In the genomic region with DNA sequence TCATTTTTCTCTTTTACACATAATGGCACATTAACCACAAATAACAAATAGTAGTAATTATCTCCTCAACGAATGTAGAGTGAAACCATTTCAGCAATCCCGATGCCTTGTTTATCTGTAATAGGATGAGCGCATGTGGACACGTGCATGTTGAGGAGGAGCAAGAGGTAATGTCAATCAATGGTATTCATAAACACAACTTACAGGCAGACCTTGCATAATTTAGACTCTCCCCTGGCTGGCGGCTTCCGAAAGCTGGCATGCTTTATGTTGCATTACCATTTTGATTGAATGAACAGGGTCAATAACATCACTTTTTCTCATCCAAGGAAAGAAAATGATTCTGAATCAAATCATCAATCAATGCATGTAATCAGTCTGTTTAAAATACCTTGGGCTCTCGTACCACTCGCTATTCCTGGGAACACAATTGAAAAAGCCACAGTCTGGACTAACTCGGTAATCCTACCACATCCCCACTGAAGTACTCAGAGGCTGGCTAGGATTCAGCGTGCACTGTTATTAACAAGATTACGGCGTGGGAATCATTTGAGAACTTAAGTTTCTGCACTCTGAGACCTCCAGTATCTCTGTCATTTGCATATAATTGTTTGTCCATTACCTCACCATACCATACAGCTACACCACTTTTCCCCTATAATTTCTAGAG, we compare ENCODE assay signal across 25 mouse cellular contexts.
DNase-seq lines count a peak whose midpoint lies in the region; ATAC-seq and TF ChIP-seq lines count a peak whose summit lies in the region.
"Had no signal": no experiment of that assay in that cellular context is flagged by ENCODE, and none has a peak within 500 bp of the region (broad histone marks: within the 10 kb centered on the region; RNA-seq: fewer than 3 reads in every experiment).

No protein-coding gene starts in this region.

- no peak overlapping the region for H3K27ac ChIP-seq in forebrain, embryonic 13.5 days
- H3K27ac ChIP-seq in forebrain, embryonic 11.5 days (ENCODE audit: low read depth, low read length) = no peak overlapping the region
- H3K27ac ChIP-seq in midbrain, embryonic 13.5 days = no peak overlapping the region
- H3K27ac ChIP-seq in midbrain, postnatal 0 days (ENCODE audit: low read depth, low read length) = no peak overlapping the region
- no peak overlapping the region for H3K27ac ChIP-seq in forebrain, embryonic 14.5 days (ENCODE audit: low read depth, low read length)
- no peak overlapping the region for H3K27ac ChIP-seq in forebrain, embryonic 16.5 days (ENCODE audit: low read length)
- H3K27ac ChIP-seq: embryonic facial prominence, embryonic 12.5 days; heart, embryonic 13.5 days; hindbrain, embryonic 12.5 days; intestine, embryonic 15.5 days had no signal

- 72% methylated on average over 12 of the region's 12 CpGs for WGBS in forebrain, embryonic 13.5 days
- 84% methylated on average over 12 of the region's 12 CpGs for WGBS in forebrain, embryonic 11.5 days
- 71% methylated on average over 12 of the region's 12 CpGs for WGBS in midbrain, embryonic 13.5 days
- WGBS in midbrain, postnatal 0 days = 72% methylated on average over 12 of the region's 12 CpGs
- WGBS in forebrain, embryonic 14.5 days = 70% methylated on average over 12 of the region's 12 CpGs
- 60% methylated on average over 12 of the region's 12 CpGs for WGBS in forebrain, embryonic 16.5 days

- ATAC-seq in forebrain, embryonic 13.5 days = peak; percentile 81; the same call in 1 of the 2 replicates
- ATAC-seq in forebrain, embryonic 11.5 days (replicated peaks; ENCODE audit: low FRiP score) = no peak
- ATAC-seq in midbrain, embryonic 13.5 days = peak; percentile 65; the same call in 1 of the 2 replicates
- ATAC-seq in midbrain, postnatal 0 days (ENCODE audit: low FRiP score) = no peak
- ATAC-seq in forebrain, embryonic 14.5 days = peak; percentile 85
- ATAC-seq in forebrain, embryonic 16.5 days = peak; percentile 45; the same call in 1 of the 2 replicates
- ATAC-seq: CD4-positive, CD25-positive, alpha-beta regulatory T cell, adult 4 months; hindbrain, embryonic 16.5 days; intestine, embryonic 15.5 days had no signal

- no peak overlapping the region for H3K4me2 ChIP-seq in forebrain, embryonic 13.5 days
- H3K4me2 ChIP-seq in forebrain, embryonic 11.5 days (ENCODE audit: low read depth, low read length, severe bottlenecking) = no peak overlapping the region
- H3K4me2 ChIP-seq in midbrain, embryonic 13.5 days (replicated peaks) = no peak overlapping the region
- H3K4me2 ChIP-seq in midbrain, postnatal 0 days (ENCODE audit: low read depth, low read length, poor library complexity, severe bottlenecking) = no peak overlapping the region
- H3K4me2 ChIP-seq in forebrain, embryonic 14.5 days (ENCODE audit: low read length) = no peak overlapping the region
- H3K4me2 ChIP-seq in forebrain, embryonic 16.5 days (ENCODE audit: low read length) = no peak overlapping the region
- H3K4me2 ChIP-seq: embryonic facial prominence, embryonic 12.5 days; heart, embryonic 13.5 days; hindbrain, embryonic 12.5 days; intestine, embryonic 15.5 days had no signal

- H3K9ac ChIP-seq in forebrain, embryonic 13.5 days = no peak overlapping the region
- no peak overlapping the region for H3K9ac ChIP-seq in forebrain, embryonic 11.5 days (ENCODE audit: low read length)
- no peak overlapping the region for H3K9ac ChIP-seq in midbrain, embryonic 13.5 days (replicated peaks)
- H3K9ac ChIP-seq in midbrain, postnatal 0 days (replicated peaks; ENCODE audit: low read length, poor library complexity, severe bottlenecking) = no peak overlapping the region
- H3K9ac ChIP-seq in forebrain, embryonic 14.5 days (ENCODE audit: low read length) = no peak overlapping the region
- H3K9ac ChIP-seq in forebrain, embryonic 16.5 days (replicated peaks; ENCODE audit: low read depth, low read length) = no peak overlapping the region
- H3K9ac ChIP-seq: embryonic facial prominence, embryonic 12.5 days; heart, embryonic 13.5 days; hindbrain, embryonic 12.5 days; intestine, embryonic 15.5 days had no signal

- H3K9me3 ChIP-seq in forebrain, embryonic 13.5 days (replicated peaks) = no peaks in the 10 kb centered on the region
- H3K9me3 ChIP-seq in forebrain, embryonic 11.5 days (ENCODE audit: control insufficient read depth, low read length) = no peaks in the 10 kb centered on the region
- no peaks in the 10 kb centered on the region for H3K9me3 ChIP-seq in midbrain, embryonic 13.5 days
- no peaks in the 10 kb centered on the region for H3K9me3 ChIP-seq in midbrain, postnatal 0 days (ENCODE audit: low read length)
- H3K9me3 ChIP-seq in forebrain, embryonic 14.5 days (replicated peaks; ENCODE audit: control insufficient read depth, low read length) = no peaks in the 10 kb centered on the region
- no peaks in the 10 kb centered on the region for H3K9me3 ChIP-seq in forebrain, embryonic 16.5 days (ENCODE audit: control insufficient read depth, low read length)
- H3K9me3 ChIP-seq: embryonic facial prominence, embryonic 12.5 days; heart, embryonic 13.5 days; hindbrain, embryonic 12.5 days; intestine, embryonic 15.5 days had no signal

- H3K4me1 ChIP-seq in forebrain, embryonic 13.5 days = no peaks in the 10 kb centered on the region
- no peaks in the 10 kb centered on the region for H3K4me1 ChIP-seq in forebrain, embryonic 11.5 days (replicated peaks; ENCODE audit: control insufficient read depth, insufficient read depth, low read length)
- no peaks in the 10 kb centered on the region for H3K4me1 ChIP-seq in midbrain, embryonic 13.5 days (replicated peaks)
- H3K4me1 ChIP-seq in midbrain, postnatal 0 days (ENCODE audit: insufficient read depth, low read length) = no peaks in the 10 kb centered on the region
- no peaks in the 10 kb centered on the region for H3K4me1 ChIP-seq in forebrain, embryonic 14.5 days (ENCODE audit: control insufficient read depth, insufficient read depth, low read length)
- 0 out of 2 replicates have a peak, but pooled peaks cover 2% of the 10 kb centered on the region for H3K4me1 ChIP-seq in forebrain, embryonic 16.5 days (replicated peaks; ENCODE audit: control insufficient read depth, insufficient read depth, low read length)
- H3K4me1 ChIP-seq: embryonic facial prominence, embryonic 12.5 days; heart, embryonic 13.5 days; hindbrain, embryonic 12.5 days; intestine, embryonic 15.5 days had no signal

- no peak for DNase-seq in forebrain, embryonic 11.5 days (ENCODE audit: low spot score)
- DNase-seq in midbrain, postnatal 0 days (ENCODE audit: low spot score) = no peak
- peak; percentile 31 for DNase-seq in forebrain, embryonic 14.5 days (ENCODE audit: low spot score)
- no peak for DNase-seq in frontal cortex, postnatal 14 days (ENCODE audit: low spot score in 2 of 2)
- DNase-seq in ovary, adult 18-20 months (ENCODE audit: low spot score) = no peak
- DNase-seq: adrenal gland, adult 2 months; adrenal gland, postnatal 25 days; cerebellum, adult 18-20 months; cerebellum, adult 9-10 months; cerebellum, postnatal 14 days; gastrocnemius, postnatal 25 days; heart, adult 18-20 months; heart, postnatal 14 days; heart, postnatal 4 days; kidney, adult 11 months had no signal

- no peak overlapping the region for H3K4me3 ChIP-seq in forebrain, embryonic 13.5 days
- H3K4me3 ChIP-seq in forebrain, embryonic 11.5 days (ENCODE audit: low read depth, low read length) = no peak overlapping the region
- no peak overlapping the region for H3K4me3 ChIP-seq in midbrain, embryonic 13.5 days (replicated peaks)
- H3K4me3 ChIP-seq in midbrain, postnatal 0 days (ENCODE audit: low read depth, low read length) = no peak overlapping the region
- H3K4me3 ChIP-seq in forebrain, embryonic 14.5 days (ENCODE audit: low read depth, low read length) = no peak overlapping the region
- no peak overlapping the region for H3K4me3 ChIP-seq in forebrain, embryonic 16.5 days (replicated peaks; ENCODE audit: low read length)
- H3K4me3 ChIP-seq: embryonic facial prominence, embryonic 12.5 days; erythroblast, embryonic 14.5 days; heart, embryonic 13.5 days; hindbrain, embryonic 12.5 days; intestine, embryonic 15.5 days had no signal

- H3K27me3 ChIP-seq in forebrain, embryonic 13.5 days = no peaks in the 10 kb centered on the region
- H3K27me3 ChIP-seq in forebrain, embryonic 11.5 days (ENCODE audit: control insufficient read depth, insufficient read depth, low read length) = no peaks in the 10 kb centered on the region
- no peaks in the 10 kb centered on the region for H3K27me3 ChIP-seq in midbrain, embryonic 13.5 days
- no peaks in the 10 kb centered on the region for H3K27me3 ChIP-seq in midbrain, postnatal 0 days (ENCODE audit: insufficient read depth, low read length)
- H3K27me3 ChIP-seq in forebrain, embryonic 14.5 days (replicated peaks; ENCODE audit: control insufficient read depth, insufficient read depth, low read length) = no peaks in the 10 kb centered on the region
- no peaks in the 10 kb centered on the region for H3K27me3 ChIP-seq in forebrain, embryonic 16.5 days (replicated peaks; ENCODE audit: control insufficient read depth, insufficient read depth, low read length)
- H3K27me3 ChIP-seq: embryonic facial prominence, embryonic 12.5 days; heart, embryonic 13.5 days; hindbrain, embryonic 12.5 days; intestine, embryonic 15.5 days had no signal

- H3K36me3 ChIP-seq in forebrain, embryonic 13.5 days (ENCODE audit: poor library complexity, severe bottlenecking) = no peaks in the 10 kb centered on the region
- no peaks in the 10 kb centered on the region for H3K36me3 ChIP-seq in forebrain, embryonic 11.5 days (ENCODE audit: control insufficient read depth, insufficient read depth, low read length)
- H3K36me3 ChIP-seq in midbrain, embryonic 13.5 days = no peaks in the 10 kb centered on the region
- no peaks in the 10 kb centered on the region for H3K36me3 ChIP-seq in midbrain, postnatal 0 days (ENCODE audit: insufficient read depth, low read length)
- H3K36me3 ChIP-seq in forebrain, embryonic 14.5 days (ENCODE audit: control insufficient read depth, insufficient read depth, low read length) = no peaks in the 10 kb centered on the region
- H3K36me3 ChIP-seq in forebrain, embryonic 16.5 days (ENCODE audit: control insufficient read depth, insufficient read depth) = no peaks in the 10 kb centered on the region
- H3K36me3 ChIP-seq: embryonic facial prominence, embryonic 12.5 days; heart, embryonic 13.5 days; hindbrain, embryonic 12.5 days; intestine, embryonic 15.5 days had no signal

- no peak for TF ChIP-seq CTCF in midbrain, postnatal 0 days (IDR thresholded peaks at IDR 0.05)

Comparison
In these comparisons a context has a peak if more than half of its experiments do, and no peak if none do; other contexts are left out.
1. ATAC-seq: peak in forebrain, embryonic 13.5 days (single experiment), midbrain, embryonic 13.5 days (single experiment), forebrain, embryonic 14.5 days (single experiment) and forebrain, embryonic 16.5 days (single experiment); none in forebrain, embryonic 11.5 days (single experiment) and midbrain, postnatal 0 days (single experiment).